Mouse (Mus musculus) forebrain, embryonic 15.5 days (tissue): ENCODE measurements around the gene 1700030K09Rik. TPM values are rescaled to one million over a fixed set of nuclear protein-coding genes. Genes with fewer than 3 reads are reported as not detected.

Experiments
- ATAC-seq: fragments of 200-750 bp; cut with Nextera tagmentation; replicated peaks from 2 replicates; pipeline ENCODE4 v1.8.0; 2017; ENCODE audit warnings: mild to moderate bottlenecking, moderate TSS enrichment, moderate library complexity
- H3K27ac ChIP-seq: fragments of 300-500 bp; sonication (generic); replicated peaks from 2 replicates; pipeline ENCODE4 v1.5.1; 2015; ENCODE audit warnings: mild to moderate bottlenecking, inconsistent platforms
- H3K27me3 ChIP-seq: fragments of 300-500 bp; sonication (generic); 2 replicates; pipeline ENCODE4 v1.6.1; 2015; ENCODE audit warnings: inconsistent platforms
- H3K36me3 ChIP-seq: fragments of 300-500 bp; sonication (generic); 2 replicates; pipeline ENCODE4 v1.6.1; 2015; ENCODE audit warnings: mild to moderate bottlenecking, inconsistent platforms
- H3K4me1 ChIP-seq: fragments of 300-500 bp; sonication (generic); 2 replicates; pipeline ENCODE4 v1.6.1; 2015; ENCODE audit warnings: inconsistent platforms
- H3K4me2 ChIP-seq: fragments of 300-500 bp; sonication (generic); replicated peaks from 2 replicates; pipeline ENCODE4 v1.6.1; 2015; ENCODE audit warnings: mild to moderate bottlenecking, inconsistent platforms
- H3K4me3 ChIP-seq: fragments of 300-500 bp; sonication (generic); 2 replicates; pipeline ENCODE4 v1.5.1; 2015; ENCODE audit warnings: mild to moderate bottlenecking, inconsistent platforms
- H3K9ac ChIP-seq: fragments of 300-500 bp; sonication (generic); replicated peaks from 2 replicates; pipeline ENCODE4 v1.6.1; 2015; ENCODE audit warnings: mild to moderate bottlenecking, inconsistent platforms
- H3K9me3 ChIP-seq: fragments of 300-500 bp; sonication (generic); 2 replicates; pipeline ENCODE4 v1.6.1; 2016; ENCODE audit warnings: inconsistent platforms
- WGBS: fragments of 180-500 bp; shearing (Covaris S2); methylation state at CpG from one replicate; pipeline ENCODE4 v1.1.7; 2015; ENCODE audit warnings: mixed read lengths; 5-methylcytosine and 5-hydroxymethylcytosine counted together
- polyA plus RNA-seq: library from polyadenylated mRNA; unstranded; fragments of >200 nt; fragmentation: Nextera tagmentation; extraction: Ambion mirVana; gene quantifications from 2 replicates; pipeline ENCODE4 v1.2.1, GENCODE M21; 2015

1700030K09Rik gene
- polyA plus RNA-seq, result 22.2 and 23.1 TPM in 2 replicates

DNA sequence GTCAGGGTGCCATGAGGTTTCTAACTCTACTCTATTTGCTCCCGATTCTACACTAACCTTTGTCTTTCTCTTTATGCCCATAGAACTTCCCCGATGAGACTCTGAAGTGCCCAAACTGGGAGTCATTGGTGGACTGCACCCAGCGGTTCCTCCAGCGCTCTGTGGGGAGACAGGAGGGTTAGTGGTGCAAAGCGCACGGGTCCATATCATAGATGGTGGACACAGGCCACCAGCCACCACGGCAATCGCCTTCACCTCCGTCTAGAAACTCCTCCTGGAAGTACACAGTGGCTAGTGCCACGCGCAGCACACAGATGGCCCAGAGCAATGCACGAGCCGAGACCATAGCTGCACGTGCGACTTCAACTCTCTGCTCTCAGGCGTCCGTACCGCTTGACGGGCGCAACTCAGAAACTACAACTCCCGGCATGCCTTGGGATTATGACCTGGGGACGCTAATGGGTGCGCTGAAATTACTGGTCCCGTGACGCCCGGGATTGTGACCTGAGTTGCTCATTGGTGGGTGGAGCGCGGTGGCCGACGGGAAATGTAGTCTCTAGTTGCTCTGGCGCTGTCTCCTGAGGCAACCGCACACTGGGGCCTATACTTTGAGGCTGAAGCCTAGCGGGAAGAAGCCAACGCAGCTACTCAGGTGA, at the start of gene 1700030K09Rik, which contains the start of gene Calr3:
Gene 1700030K09Rik, plus strand, starts transcription at position 543 of the 656 bp plus-strand sequence.
Gene Calr3, minus strand, starts transcription at position 533 of the 656 bp plus-strand sequence.
- H3K4me1 ChIP-seq, result peaks cover 34% of the 10 kb centered on the region
- H3K9me3 ChIP-seq, result no peaks in the 10 kb centered on the region
- peak within 1 kb of the TSS; percentile 61 for H3K9ac ChIP-seq
- H3K4me3 ChIP-seq, result peak within 1 kb of the TSS; percentile 45
- ATAC-seq, result peak; percentile 100
- WGBS, result 6% methylated on average over 34 of the region's 34 CpGs
- peak within 1 kb of the TSS; percentile 69 for H3K4me2 ChIP-seq
- peak within 1 kb of the TSS; percentile 57 for H3K27ac ChIP-seq
- H3K27me3 ChIP-seq, result no peaks in the 10 kb centered on the region
- H3K36me3 ChIP-seq, result peaks cover 5% of the 10 kb centered on the region; the same call in 1 of the 2 replicates

DNA sequence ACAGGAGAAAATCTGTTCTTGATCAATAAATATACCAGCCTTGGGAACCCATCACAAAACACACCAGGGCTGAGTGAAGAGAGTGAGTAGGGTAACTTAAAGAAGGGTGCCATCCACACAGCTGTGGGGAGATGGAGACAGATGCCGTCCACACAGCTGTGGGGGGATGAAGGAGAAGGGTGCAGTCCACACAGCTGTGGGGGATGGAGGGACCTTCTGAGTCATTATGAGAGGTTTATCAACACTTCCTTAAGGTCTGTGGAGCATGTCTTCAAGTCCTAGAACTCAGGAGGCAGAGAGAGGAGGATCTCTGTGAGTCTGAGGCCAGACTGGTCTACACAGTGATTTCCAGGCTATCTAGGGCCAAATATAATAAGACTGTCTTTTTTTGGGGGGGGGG, 42.3 kb upstream of the 1700030K09Rik start:
- Histone ChIP-seq H3K9me3 (no peaks in the 10 kb centered on the region), H3K27me3 (no peaks in the 10 kb centered on the region), H3K9ac (no peak overlapping the region), H3K27ac (no peak overlapping the region), H3K4me1 (0 out of 2 replicates have a peak, but pooled peaks cover 3% of the 10 kb centered on the region), H3K4me2 (no peak overlapping the region), H3K4me3 (no peak overlapping the region), H3K36me3 (peaks cover 29% of the 10 kb centered on the region)
- WGBS, result 81% methylated on average over 1 of the region's 1 CpGs
- ATAC-seq, result no peak

DNA sequence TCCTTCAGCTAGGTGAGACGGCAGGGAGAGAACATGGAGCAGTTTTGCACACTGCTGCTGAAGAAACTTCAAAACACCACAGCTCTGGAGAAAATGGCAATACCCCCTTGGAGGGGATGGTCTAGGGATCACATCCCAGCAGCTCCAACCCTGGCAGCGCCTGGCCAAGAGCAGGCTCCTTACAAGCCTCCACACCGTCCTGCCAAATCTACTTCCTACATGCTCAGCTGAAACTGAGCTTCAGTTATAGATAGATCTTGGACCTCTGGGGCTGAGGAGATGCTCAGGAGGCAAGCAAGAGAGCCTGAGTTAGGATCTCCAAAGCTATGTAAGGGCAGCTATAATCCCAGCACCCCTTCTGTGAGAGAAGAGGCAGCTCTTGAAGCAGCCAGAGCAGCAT, 40.7 kb upstream of the 1700030K09Rik start:
- no peak for ATAC-seq
- no peak overlapping the region for H3K9ac ChIP-seq

DNA sequence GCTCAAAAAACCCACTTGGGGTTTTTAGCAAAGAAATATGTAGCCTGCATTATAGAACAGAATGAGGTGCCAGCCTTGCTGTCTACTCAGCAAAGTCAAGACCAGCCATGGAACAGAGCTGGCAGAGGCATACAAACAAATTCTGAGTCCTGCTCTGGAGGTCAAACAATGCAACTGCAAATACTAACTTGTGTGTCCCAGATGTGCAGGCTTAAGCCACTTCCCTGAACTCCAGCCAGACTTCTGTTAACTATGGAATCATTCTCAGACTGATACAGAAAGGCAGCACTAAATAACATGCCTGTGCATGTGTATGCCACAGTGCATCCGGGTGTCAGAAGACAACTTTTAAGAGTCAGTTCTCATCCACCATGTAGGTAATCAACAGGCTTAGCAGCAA, 35.8 kb upstream of the 1700030K09Rik start:
- H3K4me3 ChIP-seq, result no peak overlapping the region
- H3K36me3 ChIP-seq, result no peaks in the 10 kb centered on the region
- WGBS, result 92% methylated on average over 1 of the region's 1 CpGs
- peaks cover 5% of the 10 kb centered on the region; the same call in 1 of the 2 replicates for H3K4me1 ChIP-seq
- H3K27ac ChIP-seq, result no peak overlapping the region
- H3K9me3 ChIP-seq, result no peaks in the 10 kb centered on the region
- H3K27me3 ChIP-seq, result no peaks in the 10 kb centered on the region
- H3K9ac ChIP-seq, result no peak overlapping the region
- ATAC-seq, result no peak
- no peak overlapping the region for H3K4me2 ChIP-seq

More for the DNA sequence above, 40.7 kb upstream of the 1700030K09Rik start:
- 0 out of 2 replicates have a peak, but pooled peaks cover 3% of the 10 kb centered on the region for H3K4me1 ChIP-seq
- no peaks in the 10 kb centered on the region for H3K9me3 ChIP-seq
- no peak overlapping the region for H3K4me2 ChIP-seq
- no peak overlapping the region for H3K4me3 ChIP-seq
- 96% methylated on average over 3 of the region's 3 CpGs for WGBS
- H3K27me3 ChIP-seq, result no peaks in the 10 kb centered on the region
- H3K27ac ChIP-seq, result no peak overlapping the region
- H3K36me3 ChIP-seq, result peaks cover 15% of the 10 kb centered on the region; the same call in 1 of the 2 replicates

DNA sequence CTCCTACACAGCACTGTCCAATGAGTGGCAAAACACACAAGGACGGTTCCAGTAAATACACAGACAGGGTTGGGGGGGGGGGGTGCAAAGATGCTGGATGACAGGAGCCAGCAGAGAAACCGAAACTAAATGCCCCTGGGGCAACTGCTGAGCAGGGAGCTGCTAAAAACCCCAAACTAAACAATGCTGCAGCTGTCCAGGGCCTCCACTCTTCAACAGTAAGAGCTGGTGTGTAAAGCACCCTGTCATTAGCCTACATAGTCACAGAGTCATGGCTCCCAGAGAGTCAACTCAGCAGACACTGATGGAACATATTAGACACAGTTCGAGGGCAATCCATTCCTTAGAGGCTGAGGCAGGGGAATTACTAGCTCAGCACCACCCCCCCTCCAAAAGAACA, 34.2 kb upstream of the 1700030K09Rik start:
- Histone ChIP-seq H3K4me3 (no peak overlapping the region), H3K9ac (no peak overlapping the region), H3K27ac (no peak overlapping the region), H3K4me2 (no peak overlapping the region), H3K9me3 (no peaks in the 10 kb centered on the region), H3K36me3 (0 out of 2 replicates have a peak, but pooled peaks cover 4% of the 10 kb centered on the region), H3K4me1 (peaks cover 5% of the 10 kb centered on the region; the same call in 1 of the 2 replicates), H3K27me3 (no peaks in the 10 kb centered on the region)
- WGBS, result 70% methylated on average over 3 of the region's 3 CpGs
- ATAC-seq, result no peak

DNA sequence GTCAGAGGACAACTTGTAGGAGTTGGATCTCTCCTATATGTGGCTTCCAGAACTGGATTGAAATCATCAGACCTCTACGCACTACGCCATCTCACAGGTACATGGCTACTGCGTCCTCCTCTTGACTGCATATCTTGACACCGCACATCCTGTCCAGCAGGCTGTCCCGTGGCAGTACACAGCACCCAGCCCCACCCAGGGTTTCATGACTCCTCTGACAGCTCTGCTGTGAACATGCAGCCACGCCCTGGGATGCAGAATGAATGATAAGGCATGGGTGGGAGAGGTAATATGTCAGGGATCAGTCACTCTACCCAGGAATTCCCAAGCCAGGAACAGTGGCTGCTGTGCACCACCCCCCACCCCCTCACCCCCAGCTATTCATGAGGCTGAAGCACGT, 29.8 kb upstream of the 1700030K09Rik start:
- no peaks in the 10 kb centered on the region for H3K9me3 ChIP-seq

DNA sequence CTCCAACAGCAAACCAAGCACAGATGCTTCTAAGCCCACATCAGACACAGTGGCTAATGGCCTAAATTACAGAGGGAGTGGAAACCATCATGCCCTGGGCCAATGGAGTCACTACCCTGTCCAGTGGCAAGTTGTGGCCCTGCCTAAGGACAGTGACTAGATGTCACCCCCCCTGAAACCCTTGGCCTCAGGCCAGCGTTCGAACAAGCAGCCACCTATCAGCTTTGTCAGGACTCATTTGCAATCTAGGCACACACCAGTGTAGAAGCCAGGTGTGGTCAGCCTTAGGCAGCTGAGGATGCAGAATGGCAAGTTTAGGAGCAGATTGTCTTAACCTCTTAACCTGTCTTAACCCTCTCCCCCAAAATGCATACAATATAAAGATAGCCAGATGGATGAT, 28.4 kb upstream of the 1700030K09Rik start:
- H3K27me3 ChIP-seq, result no peaks in the 10 kb centered on the region
- 0 out of 2 replicates have a peak, but pooled peaks cover 4% of the 10 kb centered on the region for H3K36me3 ChIP-seq
- 78% methylated on average over 2 of the region's 2 CpGs for WGBS
- no peak overlapping the region for H3K27ac ChIP-seq
- peaks cover 55% of the 10 kb centered on the region for H3K4me1 ChIP-seq
- no peak for ATAC-seq
- H3K9me3 ChIP-seq, result no peaks in the 10 kb centered on the region
- no peak overlapping the region for H3K9ac ChIP-seq
- H3K4me3 ChIP-seq, result no peak overlapping the region
- no peak overlapping the region for H3K4me2 ChIP-seq

More for the DNA sequence above, 29.8 kb upstream of the 1700030K09Rik start:
- no peak overlapping the region for H3K4me3 ChIP-seq
- no peaks in the 10 kb centered on the region for H3K27me3 ChIP-seq
- H3K27ac ChIP-seq, result no peak overlapping the region
- no peak overlapping the region for H3K4me2 ChIP-seq
- H3K36me3 ChIP-seq, result 0 out of 2 replicates have a peak, but pooled peaks cover 4% of the 10 kb centered on the region
- H3K4me1 ChIP-seq, result peaks cover 42% of the 10 kb centered on the region
- WGBS, result 94% methylated on average over 7 of the region's 7 CpGs
- H3K9ac ChIP-seq, result no peak overlapping the region
- no peak for ATAC-seq

DNA sequence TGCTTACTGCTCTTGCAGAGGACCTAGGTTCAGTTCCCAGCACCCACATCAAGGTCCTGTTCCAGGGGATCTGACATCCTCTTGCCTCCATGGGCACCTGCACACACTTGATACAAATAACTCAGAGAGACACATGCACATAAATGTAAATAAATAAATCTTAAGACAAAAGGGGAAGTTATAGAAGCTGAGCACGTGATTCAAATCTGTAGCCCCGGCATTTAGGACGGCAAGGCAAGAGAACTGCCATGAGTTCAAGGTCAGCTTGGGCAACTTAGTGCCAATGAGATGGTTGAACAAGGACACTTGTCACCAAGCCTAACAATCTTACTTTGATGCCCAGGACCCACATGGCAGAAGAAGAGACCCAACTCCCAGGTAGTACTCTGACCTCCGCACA, 25.6 kb upstream of the 1700030K09Rik start:
- H3K36me3 ChIP-seq, result 0 out of 2 replicates have a peak, but pooled peaks cover 4% of the 10 kb centered on the region
- no peaks in the 10 kb centered on the region for H3K9me3 ChIP-seq
- no peak overlapping the region for H3K9ac ChIP-seq
- ATAC-seq, result no peak
- no peak overlapping the region for H3K4me3 ChIP-seq
- H3K27me3 ChIP-seq, result no peaks in the 10 kb centered on the region
- WGBS, result 88% methylated on average over 4 of the region's 4 CpGs
- no peak overlapping the region for H3K4me2 ChIP-seq
- peaks cover 59% of the 10 kb centered on the region for H3K4me1 ChIP-seq
- H3K27ac ChIP-seq, result no peak overlapping the region

DNA sequence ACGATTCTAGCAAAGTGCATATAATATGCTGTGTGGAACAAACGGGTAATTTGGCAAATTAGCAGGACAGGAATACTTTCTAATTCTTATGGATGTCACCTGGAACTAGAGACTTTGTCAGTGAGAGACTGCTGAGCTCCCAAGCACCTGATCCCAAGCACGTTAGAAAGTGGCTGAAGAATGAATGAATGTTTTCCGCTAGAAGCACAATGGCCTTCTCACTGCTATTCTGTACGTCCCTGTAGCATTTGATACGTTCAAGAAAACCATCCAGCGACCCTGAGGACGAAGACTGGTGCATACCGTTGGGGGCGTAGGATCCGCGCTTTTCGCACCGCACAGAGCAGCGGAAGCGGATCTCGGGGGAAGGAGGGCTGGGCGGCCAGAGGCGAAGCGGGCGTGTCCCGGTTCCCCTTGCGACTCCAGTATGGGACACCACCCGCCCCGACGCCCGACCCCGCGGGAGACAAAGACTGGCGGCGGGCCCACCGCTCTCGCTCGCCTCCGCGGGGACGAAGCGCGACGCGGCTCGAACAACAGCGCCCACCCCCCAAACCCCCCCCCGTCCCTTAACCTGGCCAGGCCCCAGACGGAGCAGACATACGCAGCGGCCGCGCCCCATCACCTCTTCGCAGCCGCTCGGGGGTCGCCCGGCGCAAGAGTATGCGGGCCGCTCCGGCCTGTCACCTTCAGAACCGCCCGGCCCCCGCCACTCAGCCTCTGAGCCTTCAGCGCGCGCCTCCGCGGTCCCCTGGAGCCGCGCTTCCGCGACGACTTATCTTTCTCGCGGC, 22.9 kb upstream of the 1700030K09Rik start:
- peak overlapping the region; percentile 84 for H3K4me3 ChIP-seq
- H3K9ac ChIP-seq, result peak overlapping the region; percentile 82
- no peaks in the 10 kb centered on the region for H3K36me3 ChIP-seq
- WGBS, result under 1% methylated on average over 73 of the region's 73 CpGs
- ATAC-seq, result peak; percentile 74
- peak overlapping the region; percentile 79 for H3K27ac ChIP-seq
- peaks cover 53% of the 10 kb centered on the region for H3K4me1 ChIP-seq
- H3K9me3 ChIP-seq, result no peaks in the 10 kb centered on the region
- peak overlapping the region; percentile 74 for H3K4me2 ChIP-seq
- no peaks in the 10 kb centered on the region for H3K27me3 ChIP-seq

DNA sequence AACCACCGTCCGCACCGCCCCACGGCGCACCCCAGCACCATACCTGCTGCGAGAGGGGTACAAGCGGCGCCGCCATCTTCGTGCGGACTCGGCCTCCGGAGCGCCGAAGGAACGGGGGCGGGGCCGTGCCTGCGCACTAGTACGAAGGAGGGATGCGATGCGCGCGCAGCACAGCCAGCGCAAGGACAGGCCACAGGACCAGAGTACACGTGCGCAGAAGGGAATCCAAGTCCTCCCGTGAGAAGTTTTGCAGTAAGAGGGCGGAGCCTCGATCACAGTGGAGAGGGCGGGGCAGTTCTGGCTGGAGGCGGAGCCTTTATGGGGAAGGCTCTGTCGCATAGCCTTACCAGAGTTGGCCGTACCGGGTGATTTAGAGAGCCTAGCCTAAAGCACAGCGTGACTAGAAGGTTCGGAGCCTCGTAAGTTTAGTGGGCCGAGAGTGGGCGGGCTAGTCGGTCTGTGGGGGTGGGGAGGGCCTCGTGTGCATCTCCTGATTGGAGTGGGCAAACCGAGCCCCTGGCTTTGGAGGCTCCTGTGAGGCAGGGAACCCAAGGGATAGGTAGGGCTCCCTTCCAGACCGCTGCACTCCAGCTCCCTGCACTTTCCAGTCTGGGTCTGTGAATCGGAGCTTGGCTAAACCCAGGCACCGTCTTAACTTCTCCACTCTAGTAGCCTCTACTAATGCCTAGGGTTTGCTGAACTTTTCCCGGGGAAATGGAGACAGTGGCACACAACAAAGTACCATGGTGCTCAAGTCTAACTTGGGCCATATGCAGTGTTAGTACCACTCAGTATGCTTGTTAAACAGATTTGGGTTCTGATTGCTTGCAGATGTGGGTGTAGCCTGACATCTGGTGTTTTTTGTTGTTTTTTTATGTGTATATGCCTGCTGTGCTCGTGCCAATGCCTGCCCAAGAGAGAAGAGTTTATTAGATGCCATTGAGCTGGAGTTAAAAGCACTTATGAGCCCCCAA, 22.0 kb upstream of the 1700030K09Rik start, which contains the start of gene Eps15l1:
Gene Eps15l1, minus strand, starts transcription at position 99 of the 974 bp plus-strand sequence.
- peak; percentile 98 for ATAC-seq
- Histone ChIP-seq H3K36me3 (no peaks in the 10 kb centered on the region), H3K4me2 (peak within 1 kb of the TSS; percentile 74), H3K27ac (peak within 1 kb of the TSS; percentile 79), H3K4me1 (peaks cover 45% of the 10 kb centered on the region), H3K4me3 (peak within 1 kb of the TSS; percentile 84), H3K9ac (peak within 1 kb of the TSS; percentile 82), H3K27me3 (no peaks in the 10 kb centered on the region), H3K9me3 (no peaks in the 10 kb centered on the region)
- 1% methylated on average over 48 of the region's 48 CpGs for WGBS

DNA sequence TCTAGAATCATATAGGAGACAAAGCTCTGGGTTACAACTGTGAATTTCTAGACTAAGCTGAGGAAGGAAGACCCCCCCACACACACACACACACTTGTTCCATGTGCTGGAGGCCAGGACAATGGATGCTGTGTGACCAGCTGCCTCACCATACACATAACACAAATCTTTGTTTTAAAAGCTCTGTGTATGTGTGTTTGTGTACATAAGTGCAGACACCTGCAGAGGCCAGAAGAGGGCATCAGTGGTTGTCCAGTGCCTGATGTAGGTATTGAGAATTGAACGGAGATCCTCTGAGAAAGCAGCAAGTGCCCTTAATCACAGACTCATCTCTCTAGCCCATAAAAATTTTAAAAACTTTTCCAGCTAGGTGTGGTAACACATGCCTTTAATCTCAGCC, 20.8 kb upstream of the 1700030K09Rik start:
- no peaks in the 10 kb centered on the region for H3K27me3 ChIP-seq
- no peaks in the 10 kb centered on the region for H3K36me3 ChIP-seq
- 68% methylated on average over 1 of the region's 1 CpGs for WGBS
- no peak overlapping the region for H3K4me3 ChIP-seq
- ATAC-seq, result no peak
- no peak overlapping the region for H3K9ac ChIP-seq
- H3K27ac ChIP-seq, result no peak overlapping the region
- peaks cover 32% of the 10 kb centered on the region for H3K4me1 ChIP-seq
- H3K9me3 ChIP-seq, result no peaks in the 10 kb centered on the region
- H3K4me2 ChIP-seq, result no peak overlapping the region
